Mouse (Mus musculus) hindbrain, embryonic 10.5 days (tissue): ENCODE measurements around the gene Dtx4. TPM values are rescaled to one million over a fixed set of nuclear protein-coding genes. Genes with fewer than 3 reads are reported as not detected.

Experiments
- DNase-seq: peaks from one replicate; pipeline ENCODE4 v3.0.0-alpha.2; 2017; ENCODE audit warnings: low spot score
- H3K27ac ChIP-seq: fragments of 300-500 bp; sonication (generic); 2 replicates; pipeline ENCODE4 v1.5.1; 2016; ENCODE audit warnings: mild to moderate bottlenecking, moderate library complexity
- H3K27me3 ChIP-seq: fragments of 300-500 bp; sonication (generic); 2 replicates; pipeline ENCODE4 v1.6.1; 2016; ENCODE audit warnings: mild to moderate bottlenecking; ENCODE audit not compliant: poor library complexity, insufficient read depth, severe bottlenecking
- H3K36me3 ChIP-seq: fragments of 300-500 bp; sonication (generic); 2 replicates; pipeline ENCODE4 v1.6.1; 2016; ENCODE audit warnings: mild to moderate bottlenecking, moderate library complexity
- H3K4me1 ChIP-seq: fragments of 300-500 bp; sonication (generic); replicated peaks from 2 replicates; pipeline ENCODE4 v1.6.1; 2016; ENCODE audit warnings: mild to moderate bottlenecking
- H3K4me3 ChIP-seq: fragments of 300-500 bp; sonication (generic); 2 replicates; pipeline ENCODE4 v1.5.1; 2016; ENCODE audit warnings: mild to moderate bottlenecking, moderate library complexity
- H3K9me3 ChIP-seq: fragments of 300-500 bp; sonication (generic); 2 replicates; pipeline ENCODE4 v1.6.1; 2016; ENCODE audit warnings: mild to moderate bottlenecking, moderate library complexity
- WGBS: fragments of 180-500 bp; shearing (Covaris S2); methylation state at CpG from one replicate; pipeline ENCODE4 v1.1.7; 2016; 5-methylcytosine and 5-hydroxymethylcytosine counted together
- polyA plus RNA-seq: library from polyadenylated mRNA; unstranded; fragments of >200 nt; fragmentation: Nextera tagmentation; extraction: Ambion mirVana; gene quantifications from 2 replicates; pipeline ENCODE4 v1.2.1, GENCODE M21; 2016

Gene Dtx4
- polyA plus RNA-seq, 1 experiment from 2014 or later: 65.2 TPM

DNA sequence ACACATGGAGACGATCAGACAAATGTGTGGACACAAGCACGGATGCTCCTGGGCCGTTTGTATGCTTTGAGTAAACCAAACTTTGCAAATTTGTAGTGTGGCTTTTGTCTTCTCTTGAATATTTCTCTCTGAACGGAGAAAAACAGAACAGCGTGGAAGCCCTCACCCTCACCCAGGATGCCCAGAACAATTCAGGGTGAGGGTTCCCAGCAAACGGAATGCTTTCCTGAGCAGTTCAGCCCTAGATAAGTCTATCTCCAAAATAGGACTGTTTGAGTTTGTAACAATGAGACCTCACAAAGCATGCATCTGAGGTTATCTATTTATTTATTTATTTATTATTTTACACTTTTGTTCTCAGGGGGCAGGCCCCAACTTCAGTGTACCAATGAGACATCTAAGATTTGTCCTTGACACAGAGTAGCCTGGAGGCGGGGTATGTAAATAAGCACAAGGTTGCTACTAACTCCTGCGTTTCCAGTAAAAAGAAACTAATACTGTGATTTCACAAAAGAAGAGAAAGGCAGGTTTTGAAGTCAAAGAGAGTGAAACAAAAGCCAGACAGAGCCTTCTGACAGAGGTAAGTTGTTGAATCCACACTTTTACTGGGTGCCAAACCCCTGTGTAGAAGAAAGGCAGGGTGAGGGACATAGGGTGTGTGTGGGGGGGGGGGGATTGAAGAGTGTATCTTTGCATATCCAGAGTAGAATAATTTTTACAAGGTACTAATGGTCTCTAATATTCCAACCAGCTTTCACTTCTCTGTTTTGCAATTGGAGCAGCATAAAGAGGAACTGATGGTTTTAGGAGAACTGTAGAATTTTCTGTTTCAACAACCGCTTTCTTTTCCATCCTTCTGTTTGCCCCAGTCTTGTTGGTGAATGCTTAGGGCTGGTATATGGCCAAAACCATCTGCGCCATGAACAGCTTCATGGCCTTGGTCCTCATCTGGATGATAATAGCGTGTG is 40.7 kb downstream of the Dtx4 start, which contains the start of gene Mpeg1:
Gene Mpeg1, plus strand, starts transcription at position 498 of the 968 bp plus-strand sequence.
- no peak within 1 kb of the TSS for H3K4me3 ChIP-seq
- no peaks in the 10 kb centered on the region for H3K27me3 ChIP-seq
- peaks cover 10% of the 10 kb centered on the region for H3K36me3 ChIP-seq
- 84% methylated on average over 11 of the region's 11 CpGs for WGBS
- no peak within 1 kb of the TSS for H3K27ac ChIP-seq
- no peak for DNase-seq
- H3K9me3 ChIP-seq: no peaks in the 10 kb centered on the region
- peaks cover 4% of the 10 kb centered on the region; the same call in 1 of the 2 replicates for H3K4me1 ChIP-seq

GRCm38 (mm10) chr19:12459516-12459915 is 41.7 kb downstream of the Dtx4 start:
- 84% methylated on average over 4 of the region's 4 CpGs for WGBS
- H3K36me3 ChIP-seq: peaks cover under 1% of the 10 kb centered on the region; the same call in 1 of the 2 replicates
- no peak overlapping the region for H3K4me3 ChIP-seq
- no peak overlapping the region for H3K27ac ChIP-seq
- no peak for DNase-seq
- no peaks in the 10 kb centered on the region for H3K9me3 ChIP-seq
- peaks cover 4% of the 10 kb centered on the region; the same call in 1 of the 2 replicates for H3K4me1 ChIP-seq
- no peaks in the 10 kb centered on the region for H3K27me3 ChIP-seq

GRCm38 (mm10) chr19:12457401-12458066 is 43.7 kb downstream of the Dtx4 start:
- H3K36me3 ChIP-seq: no peaks in the 10 kb centered on the region
- 88% methylated on average over 12 of the region's 12 CpGs for WGBS
- DNase-seq: no peak
- H3K27ac ChIP-seq: no peak overlapping the region
- H3K9me3 ChIP-seq: no peaks in the 10 kb centered on the region
- H3K4me3 ChIP-seq: no peak overlapping the region
- no peaks in the 10 kb centered on the region for H3K27me3 ChIP-seq
- H3K4me1 ChIP-seq: no peaks in the 10 kb centered on the region

GRCm38 (mm10) chr19:12445014-12445413 is 56.2 kb downstream of the Dtx4 start:
- no peak for DNase-seq
- H3K27ac ChIP-seq: no peak overlapping the region
- no peaks in the 10 kb centered on the region for H3K36me3 ChIP-seq
- no peaks in the 10 kb centered on the region for H3K4me1 ChIP-seq
- H3K4me3 ChIP-seq: no peak overlapping the region
- 86% methylated on average over 3 of the region's 3 CpGs for WGBS
- H3K27me3 ChIP-seq: no peaks in the 10 kb centered on the region
- no peaks in the 10 kb centered on the region for H3K9me3 ChIP-seq

DNA sequence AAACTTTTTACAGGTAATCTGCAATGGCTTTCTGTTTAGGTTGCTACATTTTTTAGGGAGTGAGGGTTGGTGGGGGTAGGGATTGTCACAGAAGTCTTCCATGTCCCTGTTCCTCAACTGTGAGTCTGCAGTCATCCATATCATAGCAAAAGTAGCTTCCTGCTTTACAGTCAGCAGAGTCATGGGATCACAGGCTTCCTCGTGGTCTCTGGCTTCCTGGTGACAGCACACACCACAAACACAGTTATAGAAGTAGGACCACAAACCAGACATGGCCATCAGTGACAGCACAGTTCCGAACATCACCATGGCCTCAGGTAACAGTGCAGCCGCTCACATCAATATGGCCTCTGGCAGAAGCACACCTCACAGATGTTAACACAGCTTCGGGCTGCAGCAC is 58.7 kb downstream of the Dtx4 start:
- Histone ChIP-seq H3K27ac (no peak overlapping the region), H3K36me3 (no peaks in the 10 kb centered on the region), H3K4me1 (no peaks in the 10 kb centered on the region), H3K9me3 (no peaks in the 10 kb centered on the region), H3K27me3 (no peaks in the 10 kb centered on the region), H3K4me3 (no peak overlapping the region)
- WGBS: 84% methylated on average over 4 of the region's 4 CpGs
- DNase-seq: no peak

GRCm38 (mm10) chr19:12440103-12440725 is 61.0 kb downstream of the Dtx4 start:
- H3K27me3 ChIP-seq: no peaks in the 10 kb centered on the region
- no peaks in the 10 kb centered on the region for H3K9me3 ChIP-seq
- no peaks in the 10 kb centered on the region for H3K4me1 ChIP-seq
- DNase-seq: no peak
- H3K36me3 ChIP-seq: no peaks in the 10 kb centered on the region
- H3K27ac ChIP-seq: no peak overlapping the region
- 71% methylated on average over 5 of the region's 5 CpGs for WGBS
- no peak overlapping the region for H3K4me3 ChIP-seq

GRCm38 (mm10) chr19:12439581-12439980 is 61.7 kb downstream of the Dtx4 start:
- H3K36me3 ChIP-seq: no peaks in the 10 kb centered on the region

DNA sequence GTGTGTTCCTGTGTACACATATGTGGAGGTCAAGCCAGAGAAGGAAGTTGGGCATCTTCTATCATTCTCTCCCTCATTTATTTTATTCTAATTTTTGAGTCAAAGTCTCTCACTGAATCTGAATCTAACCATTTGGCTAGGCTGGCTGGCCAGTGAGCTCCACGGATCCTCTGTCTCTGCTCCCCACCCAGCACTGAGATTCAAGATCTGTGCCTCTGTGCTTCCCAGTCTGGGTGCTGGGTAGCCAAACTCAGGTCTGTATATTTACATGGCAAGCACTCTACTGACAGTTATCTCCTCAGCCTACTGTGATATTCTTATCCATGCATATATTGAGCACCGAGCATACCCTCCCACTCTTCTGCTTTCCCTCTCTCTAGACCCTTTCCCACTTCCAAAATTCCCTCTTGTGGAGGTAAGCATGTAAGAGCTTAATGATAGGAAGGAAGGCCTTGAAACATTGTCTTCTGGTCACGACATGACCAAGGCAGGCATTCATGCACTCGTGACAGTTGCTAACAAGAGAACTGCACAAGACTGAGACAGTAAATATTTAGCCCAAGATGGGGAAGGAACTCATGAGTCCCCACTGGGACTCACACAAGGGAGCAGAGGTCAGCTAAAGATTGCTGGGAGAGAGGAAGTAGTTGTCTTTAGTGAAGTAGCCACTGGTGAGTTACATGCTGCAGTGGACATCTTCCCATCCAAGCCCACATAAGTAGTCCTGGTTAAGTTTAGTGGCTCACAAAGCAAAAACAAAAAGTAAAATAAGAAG is 65.3 kb downstream of the Dtx4 start:
- DNase-seq: no peak
- Histone ChIP-seq H3K27ac (no peak overlapping the region), H3K4me3 (no peak overlapping the region), H3K9me3 (no peaks in the 10 kb centered on the region), H3K4me1 (no peaks in the 10 kb centered on the region), H3K27me3 (no peaks in the 10 kb centered on the region), H3K36me3 (no peaks in the 10 kb centered on the region)
- WGBS: 88% methylated on average over 4 of the region's 4 CpGs

More at GRCm38 (mm10) chr19:12439581-12439980, 61.7 kb downstream of the Dtx4 start:
- WGBS: 49% methylated on average over 1 of the region's 1 CpGs
- Histone ChIP-seq H3K27ac (no peak overlapping the region), H3K9me3 (no peaks in the 10 kb centered on the region), H3K27me3 (no peaks in the 10 kb centered on the region), H3K4me1 (no peaks in the 10 kb centered on the region), H3K4me3 (no peak overlapping the region)
- no peak for DNase-seq

DNA sequence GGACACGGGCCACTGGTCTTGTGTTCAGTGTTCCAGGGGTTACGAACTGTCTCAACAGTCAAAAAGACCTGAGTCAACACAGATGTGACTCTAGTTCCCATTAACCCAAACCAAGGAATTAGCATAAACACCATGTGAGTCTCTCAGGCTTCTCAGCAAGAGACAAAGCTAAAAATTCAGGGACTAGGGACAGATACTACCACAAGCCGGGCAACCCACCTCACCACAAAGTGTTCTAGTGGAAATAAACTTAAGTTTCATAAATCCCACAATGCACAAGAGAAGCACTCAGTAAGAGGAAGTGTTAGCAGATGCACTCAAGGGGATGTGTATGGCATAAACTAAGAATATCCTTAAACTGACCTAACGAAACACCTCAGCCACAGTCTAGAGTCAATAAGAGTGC is 66.2 kb downstream of the Dtx4 start:
- H3K9me3 ChIP-seq: no peaks in the 10 kb centered on the region
- no peak overlapping the region for H3K27ac ChIP-seq
- no peak overlapping the region for H3K4me3 ChIP-seq
- H3K4me1 ChIP-seq: no peaks in the 10 kb centered on the region
- H3K27me3 ChIP-seq: no peaks in the 10 kb centered on the region
- WGBS: 87% methylated on average over 4 of the region's 4 CpGs
- no peak for DNase-seq
- H3K36me3 ChIP-seq: no peaks in the 10 kb centered on the region

- H3K4me3 ChIP-seq: no peak overlapping the region
- no peaks in the 10 kb centered on the region for H3K27me3 ChIP-seq
- H3K27ac ChIP-seq: no peak overlapping the region
- H3K4me1 ChIP-seq: no peaks in the 10 kb centered on the region
- WGBS: 7% methylated on average over 2 of the region's 2 CpGs
- DNase-seq: peak; percentile 35
- no peaks in the 10 kb centered on the region for H3K9me3 ChIP-seq
- H3K36me3 ChIP-seq: no peaks in the 10 kb centered on the region
Observed at GRCm38 (mm10) chr19:12433033-12433432, 68.2 kb downstream of the Dtx4 start.

DNA sequence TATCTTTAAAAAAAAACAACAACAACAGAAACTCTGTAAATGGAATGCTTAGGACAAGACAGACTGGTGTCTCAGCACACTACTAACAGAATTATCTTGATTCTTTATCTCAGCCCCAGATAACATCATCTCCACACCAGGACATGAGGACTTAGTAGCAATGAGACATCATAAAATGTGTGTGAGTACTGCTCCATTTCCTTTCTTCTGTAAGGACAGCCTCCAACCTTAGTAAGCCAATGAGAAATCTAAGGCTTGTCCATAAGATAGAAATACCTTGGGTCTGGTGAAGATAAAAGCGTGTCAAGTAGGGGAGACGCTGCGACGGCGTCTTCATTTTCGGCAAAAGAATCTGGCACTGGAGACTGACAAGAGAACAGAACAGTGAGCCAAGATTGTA is 73.6 kb downstream of the Dtx4 start, which contains the start of gene Pfpl:
Gene Pfpl, plus strand, starts transcription at position 301 of the 400 bp plus-strand sequence.
- Histone ChIP-seq H3K36me3 (no peaks in the 10 kb centered on the region), H3K4me3 (no peak within 1 kb of the TSS), H3K4me1 (no peaks in the 10 kb centered on the region), H3K27me3 (no peaks in the 10 kb centered on the region), H3K9me3 (no peaks in the 10 kb centered on the region), H3K27ac (no peak within 1 kb of the TSS)
- WGBS: 91% methylated on average over 6 of the region's 6 CpGs
- no peak for DNase-seq

GRCm38 (mm10) chr19:12427101-12427500 is 74.2 kb downstream of the Dtx4 start:
- H3K27me3 ChIP-seq: no peaks in the 10 kb centered on the region
- H3K9me3 ChIP-seq: no peaks in the 10 kb centered on the region
- 94% methylated on average over 5 of the region's 5 CpGs for WGBS
- H3K4me1 ChIP-seq: no peaks in the 10 kb centered on the region
- no peak for DNase-seq
- no peak overlapping the region for H3K4me3 ChIP-seq
- H3K36me3 ChIP-seq: no peaks in the 10 kb centered on the region
- no peak overlapping the region for H3K27ac ChIP-seq
